Mouse (Mus musculus) lung, adult 2 months (tissue): Measurements from ENCODE around the gene Sstr1.

Experiments
- CTCF ChIP-seq: fragments of 200-500 bp; IDR thresholded peaks from 2 replicates; pipeline ENCODE4 v1.5.1; 2011; ENCODE audit warnings: mild to moderate bottlenecking, low read length, control low read depth; ENCODE audit not compliant: insufficient read depth
- POLR2A ChIP-seq: fragments of 200-500 bp; IDR thresholded peaks from 2 replicates; pipeline ENCODE4 v1.6.1; 2011; ENCODE audit warnings: low read depth, mild to moderate bottlenecking, control low read depth, low read length, borderline replicate concordance; ENCODE audit errors: extremely low read depth

DNA sequence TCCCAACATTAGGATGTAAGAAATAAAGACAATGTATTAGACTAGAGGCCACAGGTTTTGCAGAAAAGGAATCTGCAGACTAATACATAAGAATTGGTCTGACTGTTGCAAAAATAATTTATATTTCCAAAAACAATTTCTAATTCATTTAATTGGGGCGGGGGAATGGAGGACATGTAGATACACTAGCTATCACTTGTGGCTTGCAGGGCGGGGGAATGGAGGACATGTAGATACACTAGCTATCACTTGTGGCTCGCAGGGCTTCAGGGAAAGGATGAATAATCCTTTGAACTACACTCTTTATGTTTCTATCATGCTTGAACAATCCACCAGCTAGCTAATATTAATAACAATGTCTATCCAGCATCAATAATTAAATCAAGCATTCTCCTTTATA lies 7.5 kb downstream of the Sstr1 start:
- TF ChIP-seq CTCF: no peak
- TF ChIP-seq POLR2A: no peak
